Mouse (Mus musculus) heart, adult 2 months (tissue): ENCODE results near the gene Btbd10. TPM values are rescaled to one million over a fixed set of nuclear protein-coding genes. Genes with fewer than 3 reads are reported as not detected.

Experiments
- DNase-seq, 2 experiments: peaks; one replicate each; pipeline ENCODE4 v3.0.0; 2021
- H3K27ac ChIP-seq: fragments of 200-600 bp; 2 replicates; pipeline ENCODE4 v1.8.1; 2022
- H3K27me3 ChIP-seq: fragments of 200-500 bp; 2 replicates; pipeline ENCODE4 v1.6.1; 2012; ENCODE audit warnings: mild to moderate bottlenecking, low read length, inconsistent platforms, mixed read lengths; ENCODE audit not compliant: control insufficient read depth, insufficient read depth
- H3K36me3 ChIP-seq: fragments of 200-500 bp; 2 replicates; pipeline ENCODE4 v1.6.1; 2012; ENCODE audit warnings: low read length, inconsistent platforms; ENCODE audit not compliant: control insufficient read depth, insufficient read depth
- H3K4me1 ChIP-seq: fragments of 200-500 bp; 2 replicates; pipeline ENCODE4 v1.6.1; 2011; ENCODE audit warnings: low read length; ENCODE audit not compliant: control insufficient read depth, insufficient read depth
- H3K4me3 ChIP-seq: fragments of 200-600 bp; 2 replicates; pipeline ENCODE4 v1.8.1; 2022
- H3K79me2 ChIP-seq: fragments of 200-500 bp; replicated peaks from 2 replicates; pipeline ENCODE4 v1.6.1; 2012; ENCODE audit warnings: mild to moderate bottlenecking, inconsistent platforms, low read length, moderate library complexity, mixed read lengths; ENCODE audit not compliant: control insufficient read depth, insufficient read depth
- H3K9ac ChIP-seq: fragments of 200-500 bp; 2 replicates; pipeline ENCODE4 v1.6.1; 2012; ENCODE audit warnings: low read depth, mild to moderate bottlenecking, control low read depth, inconsistent platforms, low read length, mixed read lengths
- CTCF ChIP-seq: fragments of 200-600 bp; IDR thresholded peaks from 2 replicates; pipeline ENCODE4 v1.8.1; 2022; ENCODE audit warnings: antibody characterized with exemption, mild to moderate bottlenecking, moderate library complexity
- EP300 ChIP-seq: fragments of 200-500 bp; IDR thresholded peaks from 2 replicates; pipeline ENCODE4 v1.6.1; 2011; ENCODE audit warnings: low read depth, low read length, control low read depth; ENCODE audit not compliant: insufficient read depth
- POLR2A ChIP-seq: fragments of 200-500 bp; IDR thresholded peaks from 2 replicates; pipeline ENCODE4 v1.6.1; 2011; ENCODE audit warnings: mild to moderate bottlenecking, low read depth, low read length, control low read depth; ENCODE audit not compliant: insufficient read depth
- WGBS: fragments of 180-500 bp; shearing (Covaris S2); methylation state at CpG from one replicate; pipeline ENCODE4 v1.1.7; 2018; 5-methylcytosine and 5-hydroxymethylcytosine counted together
- intact Hi-C: fragments of 180-260 bp; cut with DNase I; formaldehyde crosslinking; loops from one replicate; pipeline ENCODE4 v1.15.1; 2025
- polyA plus RNA-seq: library from polyadenylated mRNA; depleted of rRNA; stranded (reverse); fragments of >200 nt; gene quantifications from 2 replicates; pipeline ENCODE4 v1.2.3, GENCODE M21; 2012; rRNA removed
- total RNA-seq, 2 experiments: library from RNA; stranded (reverse); gene quantifications; 2 replicates each; pipeline ENCODE4 v1.2.3; 2021

Gene Btbd10
- total and polyA plus RNA-seq, 3 experiments, result 6.7 to 10.1 (median 7.9) TPM

DNA sequence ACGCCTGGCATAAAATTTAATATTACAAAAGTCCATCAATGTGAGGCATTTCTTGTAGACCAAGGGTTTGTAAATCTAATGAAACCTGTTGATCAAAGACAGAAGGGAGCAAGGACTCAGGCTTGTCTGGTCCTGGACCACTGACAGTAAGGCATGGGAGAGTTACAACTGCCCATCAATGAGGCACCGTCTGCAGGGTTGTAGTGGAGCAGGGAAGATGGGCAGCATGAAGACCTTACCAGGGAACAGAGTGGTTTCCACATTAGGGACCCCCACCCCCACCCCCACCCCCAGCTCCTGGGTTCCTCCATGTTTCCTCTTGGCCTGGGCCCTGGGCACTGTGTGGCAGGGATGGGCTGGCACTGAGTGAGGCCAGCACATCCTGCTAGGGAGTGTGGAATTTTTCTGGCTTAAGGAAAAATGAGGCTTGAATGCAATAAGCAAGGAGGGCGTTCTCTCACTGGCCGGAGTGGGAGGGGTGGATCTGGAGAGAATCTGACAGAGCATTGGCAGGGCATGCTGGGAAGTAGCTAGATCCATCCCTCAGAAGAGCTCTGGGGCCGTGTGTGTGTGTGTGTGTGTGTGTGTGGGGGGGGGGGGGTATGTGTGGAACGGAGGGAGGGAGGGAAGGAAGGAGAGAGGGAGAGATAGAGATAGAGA is 96.7 kb downstream of the Btbd10 start:
- H3K27ac ChIP-seq, result no peak overlapping the region
- no peaks in the 10 kb centered on the region for H3K36me3 ChIP-seq
- H3K79me2 ChIP-seq, result no peaks in the 10 kb centered on the region
- H3K4me1 ChIP-seq, result peaks cover 4% of the 10 kb centered on the region
- H3K27me3 ChIP-seq, result no peaks in the 10 kb centered on the region
- WGBS, result 69% methylated on average over 6 of the region's 6 CpGs
- no peak for DNase-seq
- H3K4me3 ChIP-seq, result no peak overlapping the region
- no peak overlapping the region for H3K9ac ChIP-seq
- intact Hi-C loops, result no loop called here
- TF ChIP-seq EP300 (no peak), POLR2A (no peak), CTCF (no peak)

DNA sequence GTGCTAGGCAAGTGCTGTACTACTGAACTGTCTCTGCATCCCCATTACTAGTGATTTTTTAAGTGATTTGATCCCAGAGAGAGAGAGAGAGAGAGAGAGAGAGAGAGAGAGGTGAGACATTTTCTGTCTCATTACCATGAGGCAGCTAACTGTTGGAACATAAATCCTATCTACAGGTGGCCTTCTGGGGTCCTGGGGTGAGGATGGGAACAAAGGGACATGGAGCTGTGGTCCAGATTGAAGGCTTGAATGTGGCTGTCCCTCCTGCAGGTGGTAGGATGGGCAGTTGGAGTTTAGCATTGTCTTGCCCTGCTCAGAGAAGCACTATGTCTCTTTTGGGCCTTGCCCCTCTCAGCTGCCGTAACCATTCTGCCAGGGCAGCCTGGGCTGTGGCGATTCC is 98.2 kb downstream of the Btbd10 start:
- no peaks in the 10 kb centered on the region for H3K27me3 ChIP-seq
- no peaks in the 10 kb centered on the region for H3K36me3 ChIP-seq
- WGBS, result 88% methylated on average over 2 of the region's 2 CpGs
- intact Hi-C loops, result no loop called here
- no peak overlapping the region for H3K9ac ChIP-seq
- peaks cover 4% of the 10 kb centered on the region for H3K4me1 ChIP-seq
- TF ChIP-seq POLR2A, result no peak
- no peak for TF ChIP-seq CTCF
- no peak for TF ChIP-seq EP300
- no peak overlapping the region for H3K4me3 ChIP-seq
- H3K27ac ChIP-seq, result no peak overlapping the region
- no peak for DNase-seq
- no peaks in the 10 kb centered on the region for H3K79me2 ChIP-seq

DNA sequence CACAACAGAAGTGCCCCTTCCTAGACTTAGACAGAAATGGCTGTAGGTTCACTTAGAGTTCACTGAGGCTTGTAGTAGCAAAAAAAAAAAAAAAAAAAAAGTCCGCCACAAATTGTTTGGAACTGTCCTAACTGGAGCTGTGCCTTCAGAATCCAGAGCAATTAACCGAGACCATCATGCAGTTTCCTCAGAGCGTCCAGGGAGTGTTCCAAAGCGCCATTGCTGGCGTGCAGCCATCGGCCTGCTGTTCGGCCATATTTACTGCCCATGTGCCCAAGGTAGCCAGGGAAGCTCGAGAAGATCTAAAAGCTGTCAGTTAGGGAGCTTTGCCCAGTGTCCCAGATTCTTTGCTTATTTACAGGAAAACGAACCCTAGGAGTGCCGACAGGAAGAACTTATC is 98.6 kb downstream of the Btbd10 start:
- intact Hi-C loops, result no loop called here
- TF ChIP-seq POLR2A, result no peak
- no peak for TF ChIP-seq EP300
- no peak for TF ChIP-seq CTCF
- H3K27me3 ChIP-seq, result no peaks in the 10 kb centered on the region
- peak; percentile 37 to 45 for DNase-seq
- H3K79me2 ChIP-seq, result no peaks in the 10 kb centered on the region
- H3K4me1 ChIP-seq, result peaks cover 4% of the 10 kb centered on the region
- H3K36me3 ChIP-seq, result no peaks in the 10 kb centered on the region
- H3K4me3 ChIP-seq, result no peak overlapping the region
- no peak overlapping the region for H3K9ac ChIP-seq
- 43% methylated on average over 10 of the region's 10 CpGs for WGBS
- H3K27ac ChIP-seq, result no peak overlapping the region

DNA sequence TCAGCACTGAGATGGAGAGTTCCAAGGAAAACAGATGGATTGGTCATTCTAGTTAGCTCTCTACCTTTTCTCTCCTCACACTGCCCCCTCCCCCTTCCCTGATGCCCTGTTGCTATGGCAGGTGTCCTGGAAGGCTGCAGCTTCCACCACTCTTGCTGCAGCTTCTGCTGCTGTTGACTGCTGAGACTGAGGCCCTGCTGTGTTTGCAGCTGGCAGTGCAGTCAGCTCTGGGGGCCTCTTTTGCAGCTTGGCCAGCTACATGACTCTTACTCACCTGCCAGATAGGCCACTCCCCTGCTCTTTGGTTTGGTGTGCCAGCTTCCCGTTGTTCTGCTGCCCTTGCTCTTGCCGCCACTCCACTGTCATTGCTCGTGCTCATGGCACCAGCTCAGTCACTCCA is 99.3 kb downstream of the Btbd10 start:
- Histone ChIP-seq H3K27ac (no peak overlapping the region), H3K79me2 (no peaks in the 10 kb centered on the region), H3K4me3 (no peak overlapping the region), H3K27me3 (no peaks in the 10 kb centered on the region), H3K9ac (no peak overlapping the region), H3K4me1 (peaks cover 4% of the 10 kb centered on the region), H3K36me3 (no peaks in the 10 kb centered on the region)
- TF ChIP-seq POLR2A, result no peak
- TF ChIP-seq CTCF, result no peak
- no peak for TF ChIP-seq EP300
- WGBS, result 55% methylated on average over 3 of the region's 3 CpGs
- intact Hi-C loops, result loop anchor here (5.0 kb wide), 2 partner anchors 63 to 353 kb away; partner anchors contain the start of gene Arntl
- no peak for DNase-seq

DNA sequence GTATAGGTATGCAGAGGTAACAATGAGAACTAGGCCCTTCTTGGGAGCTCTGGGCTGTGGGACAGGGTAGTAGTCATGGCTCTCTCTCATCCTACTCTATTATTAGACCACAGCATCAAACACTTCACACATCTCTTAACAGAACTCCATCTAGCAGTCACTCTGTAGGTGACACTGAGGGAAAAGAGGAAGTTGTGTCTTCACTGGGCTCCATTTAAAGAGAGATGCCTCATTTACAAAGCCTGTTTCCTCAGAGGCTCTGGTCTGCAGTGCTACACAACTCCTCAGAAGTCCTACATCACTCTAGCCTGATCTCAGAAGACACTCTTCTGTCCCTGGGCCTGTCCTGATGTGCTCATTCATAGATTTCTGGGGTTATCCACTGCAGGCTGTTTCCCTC is 100.1 kb downstream of the Btbd10 start:
- H3K79me2 ChIP-seq, result no peaks in the 10 kb centered on the region
- intact Hi-C loops, result loop anchor here (5.0 kb wide), 2 partner anchors 62 to 352 kb away; partner anchors contain the start of gene Arntl
- H3K27ac ChIP-seq, result no peak overlapping the region
- no peak overlapping the region for H3K4me3 ChIP-seq
- DNase-seq, result no peak
- H3K36me3 ChIP-seq, result no peaks in the 10 kb centered on the region
- TF ChIP-seq CTCF (no peak), POLR2A (no peak), EP300 (no peak)
- no peaks in the 10 kb centered on the region for H3K27me3 ChIP-seq
- no peak overlapping the region for H3K9ac ChIP-seq
- peaks cover 4% of the 10 kb centered on the region for H3K4me1 ChIP-seq

DNA sequence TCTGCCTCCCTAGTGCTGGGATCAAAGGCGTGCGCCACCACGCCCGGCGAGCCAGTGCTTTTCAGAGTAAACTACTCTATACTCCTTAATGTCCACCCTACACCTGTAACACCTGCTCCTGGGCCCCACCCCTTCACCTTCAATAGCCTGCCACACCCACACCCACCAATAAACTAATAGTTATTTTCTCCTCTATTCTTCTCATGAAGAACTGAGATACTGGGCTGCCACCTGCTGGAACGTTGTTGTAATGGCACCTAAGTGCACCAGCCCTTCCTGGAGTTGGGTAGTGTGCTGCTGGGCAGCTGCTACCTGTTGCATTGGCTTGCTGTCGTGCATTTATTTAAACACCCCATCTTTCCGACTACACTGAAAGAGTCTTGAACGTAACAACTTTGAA is 100.9 kb downstream of the Btbd10 start:
- H3K27ac ChIP-seq, result no peak overlapping the region
- intact Hi-C loops, result loop anchor here (1.0 to 5.0 kb wide), 3 partner anchors 61 to 351 kb away; partner anchors contain the start of gene Arntl

More for the DNA sequence above, 100.9 kb downstream of the Btbd10 start:
- Histone ChIP-seq H3K79me2 (no peaks in the 10 kb centered on the region), H3K36me3 (no peaks in the 10 kb centered on the region), H3K9ac (no peak overlapping the region), H3K4me3 (no peak overlapping the region), H3K4me1 (peaks cover 4% of the 10 kb centered on the region), H3K27me3 (no peaks in the 10 kb centered on the region)
- 77% methylated on average over 9 of the region's 9 CpGs for WGBS
- peak; percentile 56 to 76 for DNase-seq
- TF ChIP-seq EP300 (0 out of 2 replicates have a peak, but pooled peaks have one; percentile 52), POLR2A (no peak), CTCF (peak; percentile 96)

Other genes with a start within 250 kb of the Btbd10 start
- gene Arntl, start 161.9 kb downstream of the Btbd10 start, total RNA-seq, result 10 to 100 TPM in 1 of 2 experiments, 1 to 10 TPM in 1; 7.2 to 26.7 TPM
- 6.6 and 17.1 TPM in 2 replicates for gene Arntl, start 161.9 kb downstream of the Btbd10 start, polyA plus RNA-seq
- gene Pth, start 19.2 kb upstream of the Btbd10 start, total RNA-seq, result not detected
- not detected in 2 replicates for gene Pth, start 19.2 kb upstream of the Btbd10 start, polyA plus RNA-seq
- gene Far1, start 144.4 kb upstream of the Btbd10 start, total RNA-seq, result 10 to 100 TPM; 17.9 to 19.3 TPM
- gene Far1, start 144.4 kb upstream of the Btbd10 start, polyA plus RNA-seq, result 8.1 and 15.9 TPM in 2 replicates